Mouse (Mus musculus) lung, postnatal 4 days (tissue): ENCODE measurements at regions not wholly inside any gene's neighbourhood (a gene's known extent, or its start where the extent isn't known, plus 50 kb on each side); places are given as distances from the start of the nearest gene placed in this dataset.
"Not testable (repeated sequence)": the region's sequence is repeated elsewhere in the genome, so short reads cannot be mapped to it uniquely, and the experiment has no call there.

Experiments
- DNase-seq, 2 experiments: peaks; one replicate each; pipeline ENCODE4 v3.0.0; 2021

DNA sequence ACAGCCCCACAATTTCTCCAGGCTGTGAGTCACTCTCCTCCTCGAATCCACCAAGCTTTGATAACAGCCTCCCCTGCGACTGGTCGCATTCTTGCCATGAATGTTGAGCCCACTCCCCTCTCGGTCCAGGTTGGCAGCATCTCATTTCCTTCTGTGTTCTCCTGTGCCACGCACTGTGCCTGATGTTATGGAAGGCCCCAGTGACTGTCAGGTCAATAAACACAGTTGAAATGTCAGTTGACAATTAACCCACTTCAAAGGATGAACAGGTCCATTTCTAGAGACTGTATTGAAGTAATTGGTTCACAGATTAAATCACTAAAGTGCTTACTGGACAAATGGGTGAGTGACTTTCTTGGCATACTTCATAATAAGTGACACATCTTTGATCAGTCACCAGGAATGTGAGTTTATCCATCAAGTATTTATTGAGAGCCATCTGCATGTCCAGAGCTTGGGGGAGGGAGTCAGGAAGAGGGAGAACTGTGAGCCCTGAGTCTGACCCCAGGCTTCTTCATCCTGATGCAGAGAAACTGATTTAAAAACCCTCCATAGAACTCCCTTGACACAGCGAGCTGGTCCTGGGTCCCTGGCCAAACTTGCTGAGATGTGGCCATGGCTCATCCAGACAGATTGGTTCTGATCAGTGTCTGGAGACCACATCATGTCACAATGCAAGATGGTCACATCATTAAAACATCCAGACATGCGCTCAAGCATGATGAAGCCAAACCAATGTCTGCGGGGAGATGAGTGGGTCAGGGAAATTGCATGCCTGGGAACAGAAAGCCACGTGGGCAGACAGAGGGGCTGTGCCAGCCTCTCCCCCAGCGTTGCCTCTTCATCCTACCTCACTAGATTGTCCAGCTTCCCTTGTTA, 560.7 kb downstream of the Bnc2 start:
- DNase-seq, result no peak

DNA sequence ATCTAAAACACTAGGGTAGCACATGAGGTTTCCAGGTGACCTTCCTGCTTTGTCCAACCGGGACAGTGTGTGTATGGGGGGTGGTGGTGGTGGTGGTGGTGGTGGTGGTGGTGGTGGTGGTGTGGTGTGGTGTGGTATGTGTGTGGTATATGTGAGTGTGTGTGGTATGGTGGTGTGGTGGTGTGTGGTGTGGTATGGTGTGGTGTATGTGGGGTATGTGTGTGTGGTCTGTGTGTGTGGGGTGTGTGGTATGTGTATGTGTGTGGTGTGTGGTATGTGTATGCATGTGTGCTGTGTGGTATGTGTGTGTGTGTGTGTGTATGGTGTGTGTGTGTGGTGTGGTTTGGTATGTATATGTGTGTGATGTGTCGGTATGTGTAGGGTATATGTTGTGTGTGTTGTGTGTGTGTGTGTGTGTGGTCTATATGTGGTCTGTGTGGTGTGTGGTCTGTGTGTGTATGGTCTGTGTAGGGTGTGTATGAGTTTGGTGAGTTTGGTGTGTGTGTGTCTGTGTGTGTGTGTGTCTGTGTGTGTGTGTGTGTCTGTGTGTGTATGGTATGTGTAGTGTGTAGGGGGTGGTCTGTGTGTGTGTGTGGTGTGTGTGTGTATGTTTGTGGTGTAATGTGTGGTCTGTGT, 556.7 kb downstream of the Bnc2 start:
- DNase-seq, result no peak

DNA sequence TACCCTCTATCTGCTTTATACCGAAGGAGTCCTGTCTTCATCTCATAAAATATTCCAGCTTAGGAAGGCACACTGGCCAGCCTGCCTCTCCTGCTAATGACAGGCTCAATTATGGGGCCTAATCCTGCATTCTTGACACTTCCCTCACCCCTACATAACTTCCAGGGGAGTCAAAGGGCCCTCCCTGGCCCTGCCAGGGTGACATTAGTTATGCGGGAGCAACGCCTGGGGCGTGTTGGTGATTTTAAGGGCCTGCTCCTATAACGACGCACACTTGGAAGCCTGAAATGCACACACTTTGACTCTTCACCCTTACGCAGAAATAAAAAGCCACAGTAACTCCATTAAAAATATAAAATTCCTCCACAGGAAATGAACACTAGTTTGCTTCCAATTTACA, 555.5 kb downstream of the Bnc2 start:
- no peak for DNase-seq

DNA sequence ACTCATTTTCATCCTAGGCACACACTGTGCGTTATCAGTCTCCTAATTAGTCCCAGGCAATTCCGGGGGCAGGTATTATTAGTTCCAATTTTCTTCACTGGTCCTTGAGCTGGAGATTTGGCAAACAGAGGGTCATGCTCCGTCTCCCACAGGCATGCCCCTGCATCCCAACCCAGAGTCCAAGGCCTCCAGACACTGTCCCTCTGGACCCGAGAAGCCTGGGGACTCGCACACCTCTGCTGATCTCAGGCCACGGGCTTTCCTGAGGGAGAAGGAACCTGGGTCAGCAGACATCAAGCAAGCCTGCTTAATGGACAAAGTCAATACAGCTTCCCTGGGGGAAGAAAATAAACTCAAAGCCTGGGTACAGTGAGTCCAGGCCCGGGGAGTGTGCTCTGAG, 554.7 kb downstream of the Bnc2 start:
- DNase-seq, result no peak

DNA sequence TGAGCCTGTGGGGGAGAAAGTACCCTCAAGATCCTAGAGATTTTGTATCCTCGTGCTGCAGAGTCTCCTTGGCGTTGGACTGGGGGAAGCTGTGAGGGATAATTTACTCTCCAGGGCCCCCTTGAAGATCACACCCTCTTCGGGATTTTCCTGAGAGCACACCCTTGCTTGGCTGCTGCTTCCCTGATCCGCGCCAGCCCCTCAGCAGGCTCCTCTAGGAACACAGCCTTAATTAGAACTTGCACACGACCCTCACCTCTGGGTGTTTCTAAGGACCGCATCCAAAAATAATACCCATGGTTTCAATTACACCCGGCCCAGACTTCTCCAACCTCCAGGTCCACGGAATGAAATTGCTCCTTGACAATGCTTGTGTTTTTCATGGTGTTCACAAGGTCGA, 553.6 kb downstream of the Bnc2 start:
- no peak for DNase-seq

DNA sequence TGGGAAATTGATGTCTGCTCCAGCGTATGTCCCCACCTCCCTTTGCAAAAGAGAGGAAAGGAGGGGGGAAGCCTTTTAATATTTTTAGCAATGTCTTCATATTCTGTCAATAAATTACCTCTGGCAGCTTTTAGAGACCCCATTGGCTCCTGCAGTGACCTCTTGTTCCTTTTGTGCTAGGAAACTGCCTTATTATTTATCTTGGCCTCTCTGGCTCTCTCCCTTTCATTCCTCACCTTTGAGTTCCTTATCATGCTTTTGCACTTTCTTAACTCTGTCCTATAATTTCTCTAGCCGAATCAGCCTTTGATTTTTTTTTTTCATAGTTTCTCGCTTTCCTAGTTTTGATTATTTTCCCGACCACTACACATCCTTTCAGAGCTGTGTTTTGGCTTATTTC, 548.7 kb downstream of the Bnc2 start:
- no peak for DNase-seq

DNA sequence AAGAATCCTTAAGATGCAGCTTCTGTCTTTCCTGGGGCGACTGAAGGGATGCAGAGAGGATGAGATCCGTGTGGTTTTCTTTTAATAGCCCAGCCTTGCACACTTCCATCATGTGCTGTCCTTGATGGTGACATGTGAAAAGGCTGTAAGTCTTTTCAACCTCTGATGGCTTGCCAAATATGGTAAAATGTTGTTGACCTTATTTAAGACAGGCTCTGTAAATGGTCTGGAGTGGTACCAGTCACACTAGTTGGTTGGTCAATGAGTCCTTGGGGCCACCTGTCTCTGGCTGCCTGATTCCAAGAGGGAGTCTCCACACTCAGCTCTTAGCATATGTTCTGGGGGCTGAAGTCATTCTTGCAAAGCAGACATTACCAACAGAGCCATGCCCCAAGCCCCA, 547.7 kb downstream of the Bnc2 start:
- no peak for DNase-seq

DNA sequence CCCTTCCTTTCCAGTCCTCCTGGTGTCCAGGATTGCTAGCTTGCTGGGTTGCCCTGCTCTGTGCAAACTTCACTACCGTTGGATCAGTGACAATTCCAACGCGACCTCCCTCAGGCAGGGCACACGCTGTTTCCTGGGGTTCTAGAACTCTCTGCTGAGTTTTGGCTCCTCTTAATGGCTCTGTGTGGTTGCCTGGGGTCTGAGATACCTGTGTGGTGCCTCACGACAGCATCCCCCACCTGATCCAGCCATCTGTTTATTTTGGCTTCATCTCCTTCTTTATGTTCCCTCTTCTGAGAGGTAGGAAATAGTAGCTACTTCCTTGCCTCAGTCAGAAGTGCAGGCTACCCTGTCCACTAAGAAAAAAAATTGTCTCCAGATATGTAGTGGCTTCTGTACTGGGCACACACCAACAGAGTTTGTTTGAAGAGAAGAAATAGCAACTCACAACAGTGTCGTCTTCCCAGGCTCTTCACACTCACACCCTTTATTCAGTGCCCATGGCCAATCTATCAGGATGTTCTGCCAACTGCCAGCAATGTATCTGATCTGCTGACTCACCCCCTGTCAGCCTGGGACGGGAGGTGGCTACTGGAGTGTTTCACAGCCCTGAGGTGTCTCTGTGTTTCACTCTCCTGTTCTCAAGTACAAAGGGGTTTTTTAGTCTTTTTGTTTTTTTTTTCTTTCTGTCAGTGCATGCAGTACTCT, 544.1 kb downstream of the Bnc2 start:
- no peak for DNase-seq

DNA sequence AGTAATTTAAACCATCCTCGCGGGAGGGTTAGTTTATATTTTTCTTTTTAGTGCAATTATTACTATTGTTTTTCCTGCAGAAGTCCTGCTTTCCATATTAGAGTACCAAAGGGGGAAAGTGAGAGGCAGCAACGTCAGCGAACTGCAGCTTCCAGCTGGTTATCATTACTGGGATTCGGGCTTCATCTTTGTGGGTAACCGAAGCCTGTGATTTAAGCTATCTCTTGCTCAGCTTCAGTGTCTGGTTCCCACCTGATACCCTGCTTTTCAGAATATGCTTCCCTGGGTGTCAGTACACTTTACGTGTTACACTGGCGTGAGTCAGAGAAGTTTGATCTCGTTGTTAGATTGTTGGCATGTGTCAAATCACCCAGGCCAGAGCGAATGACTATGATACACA, 539.3 kb downstream of the Bnc2 start:
- no peak for DNase-seq

DNA sequence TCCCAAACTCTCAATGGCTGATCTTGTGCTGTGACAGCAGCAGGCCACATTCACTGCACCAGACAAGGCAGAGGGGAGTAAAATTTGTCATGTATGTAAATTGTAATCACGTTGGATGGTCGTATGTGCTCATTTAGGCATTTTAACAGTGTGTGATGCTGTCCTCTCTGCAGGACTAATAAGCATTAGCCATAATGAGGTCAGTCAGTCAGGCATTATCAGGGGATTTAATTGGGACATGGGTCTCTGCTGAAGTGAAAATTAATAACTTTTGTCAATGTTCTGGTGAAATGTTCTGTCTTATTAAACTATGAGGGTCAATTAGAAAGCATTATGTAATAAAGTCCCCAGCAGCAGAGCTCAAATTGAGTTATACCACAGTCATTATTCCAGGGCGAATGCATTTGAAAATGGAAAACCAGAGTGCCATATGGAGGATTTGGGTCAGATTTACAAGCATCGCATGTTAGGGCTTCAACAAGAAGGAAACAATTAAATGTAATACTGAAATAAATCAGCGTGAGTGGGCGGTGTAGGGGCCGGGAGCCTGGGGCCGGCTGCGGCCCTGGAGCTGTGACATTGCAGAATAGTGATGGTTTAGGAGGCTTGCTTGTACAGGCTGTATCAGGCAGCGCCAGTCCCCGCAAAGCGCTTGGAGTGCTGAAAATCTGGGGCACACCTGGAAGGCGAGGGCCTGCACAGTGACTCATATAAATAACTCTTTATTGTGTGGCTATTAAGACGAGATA, 537.7 kb downstream of the Bnc2 start:
- DNase-seq, result no peak

DNA sequence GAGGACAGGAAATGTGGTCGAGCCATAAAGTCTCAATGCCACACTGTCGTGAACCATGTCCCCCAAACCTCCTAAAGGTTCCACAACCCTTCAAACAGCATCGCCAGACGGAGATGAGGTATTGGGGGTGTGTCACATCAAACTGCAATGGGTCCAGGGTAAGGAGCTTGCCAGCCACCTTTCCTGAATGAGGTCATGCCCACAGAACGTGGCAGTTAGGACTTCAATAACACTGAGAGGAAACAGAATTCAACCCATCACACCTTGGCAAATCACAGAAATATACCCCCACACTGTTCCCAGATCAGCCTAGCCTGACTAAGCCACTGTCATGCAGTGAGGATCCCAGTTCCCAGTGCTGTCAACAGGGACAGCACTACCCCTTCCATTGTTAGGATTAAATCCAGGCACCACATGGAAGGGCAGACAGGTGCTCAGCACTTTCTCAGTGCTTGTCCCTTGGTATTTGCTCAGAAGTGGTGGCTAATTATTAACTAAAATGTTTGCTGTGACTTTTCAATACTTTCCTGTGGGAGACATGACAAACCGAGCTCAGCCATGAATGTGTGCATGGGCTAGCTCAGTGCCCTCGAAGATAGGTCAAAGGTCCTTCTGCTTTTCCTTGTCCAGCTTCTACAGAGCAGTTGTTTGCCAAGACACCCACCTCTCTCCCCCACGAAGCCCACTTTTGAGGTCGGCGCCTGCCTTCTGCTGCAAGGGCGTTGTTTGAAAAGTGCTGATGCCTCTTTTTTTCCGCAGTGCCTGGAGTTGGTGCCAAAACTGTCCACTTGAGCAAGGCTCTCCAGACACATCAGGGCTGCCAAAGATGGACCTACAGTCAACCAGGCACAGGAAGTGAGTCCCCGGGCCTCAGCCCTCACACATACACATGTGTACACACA, 525.7 kb downstream of the Bnc2 start:
- peak; percentile 31 to 71 for DNase-seq

DNA sequence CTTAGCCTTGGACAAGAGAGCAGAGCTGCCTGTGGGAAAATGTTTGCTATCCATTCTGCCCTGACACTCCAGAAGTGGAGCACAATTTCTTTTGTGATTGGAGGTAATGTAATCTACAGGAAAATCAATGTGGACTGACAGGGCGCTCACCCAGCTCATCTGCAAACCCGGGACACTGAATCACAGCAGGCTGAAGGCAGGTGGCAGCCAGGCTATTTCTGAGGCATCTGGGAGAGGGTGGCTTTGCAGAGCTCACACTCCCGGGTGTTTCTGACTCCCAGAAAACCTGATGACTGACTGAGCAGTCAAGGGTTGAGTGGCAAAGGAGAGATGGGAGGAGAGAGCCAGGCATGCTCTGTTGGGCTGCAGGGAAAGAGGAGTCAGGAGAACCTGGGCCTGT, 524.4 kb downstream of the Bnc2 start:
- DNase-seq, result no peak

DNA sequence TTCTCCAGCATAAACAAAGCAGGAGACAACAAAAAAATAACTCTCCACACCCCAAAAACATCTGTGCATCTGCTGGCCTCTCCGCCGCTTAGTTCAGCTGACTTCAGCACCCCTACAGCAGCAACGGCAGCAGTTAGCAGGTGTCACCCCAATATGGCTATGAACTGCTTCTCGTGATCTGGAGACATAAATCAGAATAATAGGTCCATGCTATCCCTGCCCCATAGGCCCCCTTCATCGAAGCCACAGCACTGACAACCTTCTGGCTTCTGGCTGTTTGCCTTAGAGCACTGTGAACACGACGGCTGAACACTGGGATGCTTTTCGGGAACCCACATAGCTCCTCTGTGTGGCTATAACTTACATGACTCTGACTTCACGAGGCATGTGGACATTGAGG, 523.8 kb downstream of the Bnc2 start:
- DNase-seq, result no peak

DNA sequence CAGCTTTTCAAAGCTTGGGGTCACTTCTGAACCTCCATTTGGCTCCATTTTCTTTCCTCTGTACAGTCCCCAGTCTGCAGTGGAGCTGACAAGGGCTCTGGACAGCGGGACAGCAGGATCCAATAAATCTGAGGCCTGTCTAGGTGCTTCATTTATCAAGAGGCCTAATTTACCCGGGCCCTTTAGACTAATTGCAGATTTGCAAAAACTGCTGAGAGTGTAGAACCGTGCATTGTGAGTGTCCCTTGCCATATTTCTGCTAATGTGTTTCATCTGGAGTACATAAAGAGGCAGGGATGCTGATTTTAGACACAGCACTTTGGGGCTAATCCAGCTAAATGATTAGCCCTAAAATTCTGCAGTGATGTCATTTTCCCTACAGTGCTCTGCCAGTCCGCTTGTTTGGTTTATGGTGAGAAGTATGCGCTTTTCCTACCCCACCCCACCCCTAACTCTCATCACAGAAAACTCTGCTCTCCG, 523.1 kb downstream of the Bnc2 start:
- DNase-seq, result no peak

DNA sequence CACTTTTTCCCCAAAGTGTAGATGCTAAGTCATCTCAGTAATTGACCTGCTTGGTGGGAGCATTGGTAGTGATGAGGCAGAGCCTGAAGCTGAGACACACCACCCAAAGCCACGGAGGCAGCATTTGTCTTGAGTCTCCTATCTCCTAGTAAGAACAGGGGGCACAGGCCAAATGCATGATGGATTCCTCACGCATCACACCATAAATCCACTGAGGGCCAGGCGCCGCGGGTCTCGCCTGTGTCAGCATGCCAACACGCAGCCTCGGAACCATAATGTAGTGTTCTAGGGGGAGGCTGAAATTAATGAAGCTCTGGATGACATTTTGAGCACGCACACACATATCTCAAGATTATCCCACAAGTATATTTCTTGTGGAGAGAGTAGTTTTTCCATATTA, 521.5 kb downstream of the Bnc2 start:
- no peak for DNase-seq

DNA sequence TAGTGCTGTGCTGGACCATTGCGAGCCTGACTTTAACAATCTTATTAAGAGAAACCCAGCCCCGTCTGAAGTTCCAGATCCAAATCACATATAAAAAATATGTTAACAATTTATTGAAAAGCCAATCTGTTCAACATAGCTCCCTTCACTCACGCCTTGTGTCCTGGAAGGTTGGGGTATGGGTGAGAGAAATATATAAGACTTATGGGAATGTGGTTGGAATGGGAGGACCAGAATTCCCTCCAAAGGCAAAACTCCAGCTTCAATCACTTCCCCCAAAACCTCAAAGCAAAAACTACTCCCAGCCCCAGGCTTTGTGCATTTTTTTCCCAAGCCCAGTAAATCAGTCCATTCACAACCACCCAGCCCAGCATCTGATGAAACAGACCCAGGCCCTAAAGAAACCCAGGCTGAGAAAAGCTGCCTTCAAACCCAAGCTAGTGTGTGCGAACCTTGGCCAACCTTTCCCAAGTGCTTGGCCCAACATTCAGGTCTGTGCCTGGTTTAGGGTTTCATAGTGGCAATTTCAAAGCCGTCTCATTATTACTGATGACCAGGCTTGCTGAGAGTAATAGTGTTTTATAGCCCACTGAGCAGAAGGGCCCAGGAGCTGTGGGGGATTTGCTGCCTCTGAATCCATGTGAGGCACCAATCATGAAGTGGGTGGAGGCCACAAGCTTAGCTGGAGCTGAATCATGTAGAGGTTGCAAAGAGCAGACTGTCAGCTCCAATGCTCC, 517.0 kb downstream of the Bnc2 start:
- no peak for DNase-seq

DNA sequence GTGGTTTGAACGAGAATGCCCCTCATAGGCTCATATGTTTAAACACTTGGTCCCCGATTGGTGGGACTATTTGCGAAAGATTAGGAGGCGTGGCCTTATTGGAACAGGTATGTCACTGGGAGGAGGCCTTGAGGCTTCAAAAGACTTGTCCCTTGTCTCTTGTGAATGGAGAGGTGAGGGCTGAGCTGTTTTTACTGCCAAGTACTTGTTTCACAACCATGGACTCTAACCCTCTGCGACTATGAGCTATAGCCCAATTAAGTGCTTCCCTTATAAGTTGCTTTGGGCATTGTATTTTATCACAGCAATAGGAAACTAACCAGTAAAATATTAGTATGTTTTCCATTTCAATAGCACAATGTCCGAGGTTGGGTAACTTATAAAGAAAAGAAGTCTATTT, 511.7 kb downstream of the Bnc2 start:
- DNase-seq, result no peak

DNA sequence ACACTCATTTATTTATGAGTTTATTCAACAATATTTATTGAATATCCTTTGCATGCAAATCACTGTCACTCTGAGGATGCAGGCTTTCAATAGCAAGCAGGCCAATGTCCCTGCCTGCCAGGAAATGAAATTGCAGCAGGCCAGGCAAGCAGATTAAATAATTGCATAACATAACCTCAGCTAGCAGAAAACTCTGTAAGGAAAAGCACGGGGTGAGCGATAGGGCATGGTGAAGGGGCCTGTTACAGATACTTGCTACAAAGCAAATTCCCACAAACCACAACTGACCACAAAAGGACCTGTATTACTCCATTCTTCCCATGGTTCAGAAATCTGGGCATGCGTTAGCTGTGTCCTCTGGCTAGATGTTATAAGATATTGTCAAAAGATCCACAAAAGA, 509.8 kb downstream of the Bnc2 start:
- DNase-seq, result no peak

DNA sequence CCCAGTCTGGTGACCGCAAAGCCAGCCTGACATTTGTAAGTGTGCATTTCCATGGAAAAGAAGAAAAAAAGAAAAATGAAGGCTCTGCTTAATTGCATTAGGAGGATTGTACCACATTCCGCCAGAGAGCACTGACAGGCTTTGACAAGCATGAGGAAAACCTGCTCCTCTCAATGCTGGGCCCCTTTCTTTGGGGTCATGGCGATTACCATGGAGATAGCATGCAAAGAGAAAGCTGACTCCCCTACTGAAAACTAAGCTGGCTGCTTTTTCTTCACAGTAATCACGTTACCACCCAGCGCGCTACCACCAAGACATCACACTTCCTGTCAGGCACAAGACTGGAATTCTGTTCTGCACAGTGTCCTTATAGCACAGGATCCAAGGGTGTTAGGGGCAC, 502.2 kb downstream of the Bnc2 start:
- DNase-seq, result no peak

DNA sequence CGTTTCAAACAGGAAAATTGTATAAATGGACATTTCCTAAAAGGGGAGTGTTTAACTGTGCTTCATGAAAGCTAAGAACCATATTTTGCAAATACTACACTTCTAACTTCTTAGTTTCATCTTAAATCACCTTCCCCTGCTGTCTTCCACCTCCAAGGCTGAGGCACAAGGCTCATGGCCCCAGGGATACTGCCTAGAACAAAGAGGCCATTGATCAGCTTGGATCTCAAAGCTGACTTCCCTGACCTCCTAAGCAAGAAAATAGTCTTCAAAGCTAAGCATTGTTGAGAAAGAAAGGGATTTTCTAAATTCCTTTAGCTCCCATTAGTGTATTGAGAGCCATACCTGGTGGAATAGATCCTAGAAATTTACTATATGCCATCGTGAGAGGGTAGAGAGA, 501.6 kb downstream of the Bnc2 start:
- DNase-seq, result no peak

DNA sequence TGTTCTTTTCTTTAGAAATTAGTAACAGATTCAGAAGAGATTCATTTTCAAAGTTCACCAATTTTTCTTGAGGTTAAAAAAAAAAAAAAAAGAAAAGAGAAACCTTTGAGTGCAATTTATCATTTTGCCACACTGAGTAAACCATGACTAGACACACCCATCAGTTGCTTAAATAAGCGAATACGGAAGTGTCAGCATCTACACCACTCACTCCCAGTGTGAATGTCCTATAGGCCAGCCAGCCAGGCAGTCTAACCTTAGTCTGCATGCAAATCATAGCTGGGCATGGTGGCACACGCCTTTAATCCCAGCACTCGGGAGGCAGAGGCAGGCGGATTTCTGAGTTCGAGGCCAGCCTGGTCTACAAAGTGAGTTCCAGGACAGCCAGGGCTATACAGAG, 498.6 kb downstream of the Bnc2 start:
- DNase-seq, result not testable (repeated sequence)
